Mouse (Mus musculus) c-Kit-positive CD71-positive TER-119-negative erythroid progenitor cells, embryonic 14.5 days (primary cell): Measurements from ENCODE around the gene Ppp2ca.

Source experiments
- DNase-seq: peaks from one replicate; pipeline ENCODE4 v3.0.0-alpha.2; 2013; ENCODE audit warnings: low read depth

Ppp2ca gene

DNA sequence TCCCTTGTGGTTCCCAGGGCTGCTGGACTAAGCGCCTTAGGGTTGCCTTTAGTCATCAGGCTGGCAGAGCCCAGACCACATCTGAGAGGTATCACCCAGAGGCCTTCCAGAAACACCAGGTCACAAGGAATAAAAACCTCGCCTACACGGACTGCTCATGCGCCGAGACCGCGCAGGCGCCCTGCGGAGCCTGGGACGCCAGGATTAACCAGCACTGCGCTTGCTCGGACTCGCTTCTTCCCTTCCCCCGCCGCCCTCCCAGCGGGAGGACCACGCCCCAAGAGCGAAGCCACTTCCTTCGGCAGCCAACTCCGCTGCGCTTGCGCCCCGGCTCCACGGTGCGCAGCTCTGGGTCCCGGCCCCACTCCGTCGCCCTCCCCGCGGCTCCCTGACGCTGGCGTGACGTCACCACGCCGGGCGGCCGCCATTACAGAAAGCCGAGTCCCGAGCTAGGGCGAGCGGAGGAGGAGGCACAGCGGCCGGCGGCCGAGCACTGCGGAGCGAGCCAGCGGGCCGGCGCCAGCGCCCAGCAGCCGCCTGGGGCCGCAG is at the start of gene Ppp2ca:
Gene Ppp2ca (plus strand): TSS at position 284 of the 549 bp plus-strand sequence.
- DNase-seq, result peak; percentile 98

- DNase-seq, result no peak
These were observed 45.1 kb upstream of the Ppp2ca start for GRCm38 (mm10) chr11:52053371-52053770.

GRCm38 (mm10) chr11:52054728-52055127 is 43.8 kb upstream of the Ppp2ca start:
- DNase-seq, result no peak

DNA sequence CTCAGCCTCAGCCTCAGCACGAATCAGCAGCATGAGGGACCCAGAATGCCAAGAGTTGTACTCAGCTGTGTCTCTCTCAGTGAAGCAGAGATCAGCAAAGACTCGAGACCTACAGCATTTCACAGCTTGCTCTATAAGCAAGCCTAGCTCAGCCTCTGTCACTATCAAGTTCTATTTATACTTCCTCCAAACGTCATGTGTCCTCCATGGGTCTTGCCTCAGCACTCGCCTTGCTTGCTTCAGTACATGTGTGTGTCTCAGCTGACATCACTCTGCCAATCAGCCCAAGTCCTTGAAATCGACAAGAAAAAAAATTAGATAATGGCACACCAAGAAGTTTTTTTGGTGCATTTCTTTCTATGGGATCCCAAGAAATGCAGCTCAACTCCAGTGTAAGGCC is 42.3 kb upstream of the Ppp2ca start:
- no peak for DNase-seq

- no peak for DNase-seq
These were observed 39.5 kb upstream of the Ppp2ca start for GRCm38 (mm10) chr11:52059001-52059400.

DNA sequence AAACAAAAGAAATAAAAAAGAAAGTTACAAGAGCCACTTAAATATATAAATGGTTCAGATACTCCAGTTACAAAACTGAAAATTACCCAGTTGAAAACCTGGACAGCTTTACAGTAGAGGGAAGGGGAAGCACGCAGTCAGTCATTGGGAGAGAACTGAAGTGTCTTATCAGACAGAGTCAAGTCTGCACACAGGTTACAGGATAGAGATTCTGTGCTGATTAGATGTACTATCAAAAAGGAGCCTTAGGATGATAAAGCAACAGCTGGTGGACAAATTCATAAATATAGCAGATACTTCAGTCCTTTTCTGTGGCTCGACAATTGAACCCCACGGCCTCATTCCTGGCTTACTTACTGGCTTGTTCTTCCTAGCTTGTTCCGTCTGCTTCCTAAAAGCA is 38.2 kb upstream of the Ppp2ca start:
- DNase-seq, result no peak

DNA sequence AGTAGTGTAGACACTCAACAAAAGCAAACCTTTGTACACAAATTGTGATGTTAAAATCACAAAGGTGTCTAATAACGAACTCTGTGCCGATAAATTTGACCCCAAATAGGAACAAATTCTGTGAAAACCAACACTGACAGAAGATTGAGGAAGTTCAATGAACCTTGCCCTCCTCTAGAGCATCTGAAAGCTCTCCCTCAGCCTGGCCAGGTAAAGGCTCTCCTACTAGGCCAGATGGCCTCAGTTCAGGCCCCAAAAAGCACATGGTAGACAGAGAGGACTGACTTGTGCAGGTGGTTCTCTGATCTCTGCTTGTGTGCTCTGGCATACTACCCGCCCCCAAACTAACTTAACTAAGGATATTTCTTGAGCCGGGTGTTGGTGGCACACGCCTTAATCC is 36.1 kb upstream of the Ppp2ca start:
- no peak for DNase-seq

- no peak for DNase-seq
These were observed 34.1 kb upstream of the Ppp2ca start for GRCm38 (mm10) chr11:52064398-52064797.

DNA sequence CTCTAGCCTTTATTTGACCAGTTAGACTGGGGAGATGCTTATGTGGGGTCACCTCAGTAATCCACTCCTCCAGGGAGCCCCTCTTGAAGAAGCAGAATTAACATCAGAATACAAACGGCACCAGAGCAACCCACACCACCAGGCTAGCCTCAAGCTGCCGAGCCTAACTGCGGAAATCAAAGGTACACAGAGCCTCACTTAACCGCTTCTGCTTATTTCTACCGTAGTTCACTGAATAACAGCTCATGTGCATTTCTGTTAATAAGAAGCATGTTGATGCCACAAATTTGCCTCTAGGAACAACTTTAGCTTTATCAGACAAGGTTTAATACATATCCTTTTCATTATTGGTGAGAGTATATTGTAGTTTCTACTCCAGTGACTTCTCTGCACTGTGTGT is 32.6 kb upstream of the Ppp2ca start:
- DNase-seq, result no peak

- no peak for DNase-seq
These were observed 26.7 kb upstream of the Ppp2ca start for GRCm38 (mm10) chr11:52071768-52072167.

- DNase-seq, result no peak
These were observed 24.8 kb upstream of the Ppp2ca start for GRCm38 (mm10) chr11:52073528-52074170.

GRCm38 (mm10) chr11:52074626-52075470 is 23.6 kb upstream of the Ppp2ca start:
- DNase-seq, result peak; percentile 58

DNA sequence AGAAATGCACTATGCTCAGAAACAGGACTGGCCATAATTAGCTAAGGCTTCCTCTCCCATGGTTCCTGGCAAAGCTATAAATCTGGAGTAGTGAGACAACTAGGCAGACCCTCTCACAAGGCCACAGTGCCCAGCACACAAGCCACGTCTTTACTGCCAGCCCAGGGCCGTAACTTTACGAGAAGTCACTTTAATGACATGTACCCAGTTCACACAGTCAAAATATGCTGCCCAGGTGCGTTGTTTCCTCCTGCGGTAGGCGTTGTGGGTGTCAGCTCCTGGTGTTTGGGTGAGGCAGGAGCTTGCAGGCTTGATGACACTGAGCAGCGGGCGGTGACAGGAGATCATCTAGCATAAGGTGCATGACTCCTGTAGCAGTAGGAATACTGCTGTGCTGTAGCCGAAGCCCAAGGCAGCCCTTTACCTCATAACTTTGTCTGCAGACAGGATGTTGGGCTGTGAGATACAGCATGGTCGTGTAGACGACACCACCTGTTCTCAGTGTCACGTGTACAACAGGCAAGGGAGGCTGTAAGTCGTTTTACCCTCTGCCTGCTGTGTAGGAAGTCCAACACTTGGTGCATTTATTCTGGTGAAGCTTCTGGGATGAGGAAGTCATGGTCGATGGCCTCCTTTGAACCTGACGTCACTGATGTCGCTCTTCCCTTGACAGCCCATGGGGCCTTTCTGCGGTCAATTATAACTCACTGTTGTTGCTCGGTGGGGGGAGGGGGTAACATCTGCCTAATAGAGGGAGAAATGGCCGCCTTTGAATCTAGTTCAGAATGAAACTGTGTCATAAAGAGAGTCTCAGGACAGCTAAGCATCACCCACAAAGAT is 22.5 kb upstream of the Ppp2ca start:
- no peak for DNase-seq

- DNase-seq, result no peak
These were observed 21.6 kb upstream of the Ppp2ca start for GRCm38 (mm10) chr11:52076742-52077352.

DNA sequence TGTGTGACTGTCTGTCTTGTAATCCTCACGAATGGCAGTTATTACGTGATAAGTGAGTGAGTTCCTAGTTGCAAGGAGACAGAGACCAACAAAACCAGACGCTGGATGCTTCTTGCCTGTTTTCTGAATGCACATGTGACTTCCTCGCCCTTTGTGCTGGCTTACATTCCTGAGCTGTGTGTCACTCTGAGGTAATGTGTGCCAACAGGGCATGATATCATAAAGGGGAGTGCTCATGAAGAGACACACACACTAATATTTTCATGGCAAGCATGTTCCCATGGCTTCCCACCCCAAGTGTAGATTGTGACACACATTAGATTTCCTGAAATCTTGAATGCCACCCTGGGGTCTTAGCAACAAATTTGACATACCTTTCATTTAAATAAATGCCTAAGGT is 20.5 kb upstream of the Ppp2ca start:
- no peak for DNase-seq

DNA sequence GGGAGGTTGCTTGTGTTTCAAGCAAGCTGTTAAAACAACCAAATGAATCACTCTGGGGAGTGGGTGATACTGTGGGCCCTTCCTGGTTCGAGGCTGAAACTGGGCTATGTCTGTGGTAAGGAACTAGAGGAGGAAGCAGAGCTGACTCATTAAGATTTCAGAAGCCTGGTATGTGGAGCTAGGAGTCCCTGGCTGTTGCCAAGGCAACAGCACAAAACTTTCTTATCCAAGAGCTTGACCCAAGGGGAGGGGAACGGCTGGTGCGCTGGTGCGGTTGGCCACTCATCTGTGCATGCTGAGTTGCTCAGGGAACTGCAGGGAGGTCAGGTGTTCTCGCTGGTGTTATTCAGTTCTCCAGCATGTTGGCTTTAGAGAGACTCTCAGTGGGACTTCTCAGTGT is 18.5 kb upstream of the Ppp2ca start:
- DNase-seq, result no peak

GRCm38 (mm10) chr11:52080656-52081055 is 17.8 kb upstream of the Ppp2ca start:
- DNase-seq, result no peak

DNA sequence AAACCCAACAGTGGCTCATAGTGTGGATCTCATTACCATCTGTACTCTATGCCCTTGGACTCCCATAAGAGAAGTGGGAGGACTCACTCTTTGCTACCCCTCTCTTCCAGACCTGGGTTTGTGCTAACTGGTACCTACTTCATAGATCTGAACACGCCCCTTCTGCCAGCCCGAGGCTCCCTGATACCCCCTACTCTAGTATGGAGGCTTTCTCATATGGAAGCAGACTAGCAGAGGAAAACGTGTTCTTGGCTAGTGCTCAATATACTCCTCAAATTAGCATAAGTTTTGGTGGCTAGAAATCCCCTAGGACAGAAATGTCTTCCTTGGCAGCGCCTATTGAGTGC is 12.7 kb upstream of the Ppp2ca start:
- no peak for DNase-seq

DNA sequence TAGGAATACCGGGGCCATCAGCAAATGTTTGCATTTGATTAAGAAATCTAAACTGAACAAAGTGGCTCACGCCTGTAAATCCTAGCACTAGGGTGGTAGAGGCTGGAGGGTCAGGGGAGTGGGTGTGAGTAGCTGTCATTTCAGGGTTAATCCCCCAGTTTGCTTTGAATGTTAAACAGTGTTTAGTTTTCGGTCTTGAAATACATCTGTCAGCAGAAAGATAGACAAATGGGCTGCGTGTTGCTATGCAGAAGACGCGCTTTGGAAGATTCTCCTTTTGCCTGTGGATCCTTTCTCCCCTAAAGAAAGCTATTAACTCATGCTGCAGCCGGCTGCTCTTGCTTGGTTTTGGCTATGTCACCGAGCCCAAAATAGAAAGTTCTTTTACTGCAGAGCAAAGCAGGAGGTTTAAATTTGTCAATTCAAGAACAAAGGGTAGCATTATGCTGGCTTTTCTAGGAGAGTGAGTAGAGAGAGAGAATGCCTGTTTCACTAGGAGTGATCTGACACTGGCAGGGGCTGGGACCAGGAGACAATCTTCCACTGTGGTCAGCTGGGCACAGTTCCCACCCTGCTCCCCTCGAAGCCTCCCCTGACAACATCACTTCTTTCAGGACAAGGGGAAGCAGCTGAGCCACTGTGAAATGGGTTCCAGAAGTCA is 12.1 kb upstream of the Ppp2ca start:
- DNase-seq, result no peak

DNA sequence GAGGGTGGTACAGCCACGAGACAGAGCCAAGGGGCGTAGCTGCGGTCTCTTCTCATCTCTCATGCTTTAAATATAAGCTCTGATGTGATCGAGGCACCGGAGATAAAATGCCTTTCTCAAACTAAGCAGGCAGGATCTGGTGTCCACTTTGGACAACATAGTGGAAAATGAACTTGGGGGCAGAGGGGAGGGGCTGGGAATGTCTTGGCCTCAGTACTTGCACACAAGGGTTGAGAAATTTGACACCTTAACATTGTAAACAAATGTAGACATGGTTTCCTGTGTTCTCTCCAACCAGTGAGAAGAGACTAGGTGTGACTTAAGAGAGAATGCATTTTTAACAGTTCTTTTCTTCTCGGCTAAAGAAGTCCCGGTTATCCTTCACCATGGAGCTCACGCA is 9.2 kb upstream of the Ppp2ca start:
- DNase-seq, result no peak

DNA sequence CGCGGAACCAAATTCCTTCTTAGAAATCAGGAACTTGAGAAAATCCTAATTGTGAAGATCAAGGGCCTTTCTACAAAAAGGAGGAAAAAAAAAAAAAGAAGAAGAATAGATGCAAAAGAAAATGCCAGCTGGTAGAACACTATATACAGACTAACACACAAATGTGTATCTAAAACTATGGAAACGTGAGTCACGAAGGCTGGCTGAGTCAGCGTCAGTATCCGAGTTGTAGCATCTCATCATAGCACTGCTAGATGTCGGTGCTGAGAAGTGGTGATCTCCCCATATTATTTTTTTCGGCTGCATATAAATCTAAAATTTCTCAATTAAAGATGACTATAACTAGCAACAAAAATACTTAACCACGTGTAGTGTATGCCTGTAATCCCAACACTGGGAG is 7.2 kb upstream of the Ppp2ca start:
- DNase-seq, result no peak

GRCm38 (mm10) chr11:52094568-52094967 is 3.9 kb upstream of the Ppp2ca start:
- no peak for DNase-seq
